Mouse (Mus musculus) thymus, postnatal 10 days (tissue): ENCODE measurements around the gene Cobll1.

Experiments used
- DNase-seq, 2 experiments: peaks; one replicate each; pipeline ENCODE4 v3.0.0; 2021; ENCODE audit warnings: low spot score in 2 of 2

The Cobll1 gene

DNA sequence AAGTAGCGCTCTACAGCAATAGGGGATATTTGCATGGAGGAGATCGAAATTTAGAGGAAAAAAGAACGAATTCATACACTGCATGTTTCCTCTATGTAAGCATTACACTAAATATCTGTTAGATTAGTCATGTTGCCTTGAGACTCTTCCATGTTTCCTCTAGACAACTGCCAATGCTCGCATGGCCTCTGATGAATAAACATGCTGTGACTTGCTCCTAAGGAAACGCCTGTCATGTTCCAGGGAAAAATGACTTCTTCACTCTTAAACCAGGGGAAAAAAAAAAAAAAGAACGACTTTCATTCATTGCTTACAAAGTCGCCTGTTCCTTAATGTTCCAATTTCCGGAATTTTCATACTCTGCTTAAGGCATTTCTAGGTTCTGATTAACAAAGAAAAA, 2.1 kb downstream of the Cobll1 start:
- DNase-seq: no peak

DNA sequence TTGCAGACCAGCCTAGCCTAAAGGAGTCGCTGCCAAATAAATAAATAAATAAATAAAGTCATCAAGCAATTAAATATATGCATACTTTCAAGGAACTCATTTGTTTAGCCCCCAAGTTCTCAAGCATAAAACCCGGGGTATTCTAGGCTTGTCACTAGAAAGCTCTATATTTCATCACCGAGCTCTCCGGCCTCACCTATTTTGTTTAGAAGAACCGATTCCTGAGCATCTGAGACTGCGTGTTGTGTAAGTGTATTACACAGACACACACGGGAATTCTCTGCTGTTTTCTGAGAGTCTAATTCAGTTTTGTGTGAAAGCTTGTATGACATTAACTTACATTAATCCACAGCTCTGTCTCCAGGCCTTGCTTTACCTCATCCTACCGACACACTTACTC, 2.6 kb downstream of the Cobll1 start:
- DNase-seq: no peak

DNA sequence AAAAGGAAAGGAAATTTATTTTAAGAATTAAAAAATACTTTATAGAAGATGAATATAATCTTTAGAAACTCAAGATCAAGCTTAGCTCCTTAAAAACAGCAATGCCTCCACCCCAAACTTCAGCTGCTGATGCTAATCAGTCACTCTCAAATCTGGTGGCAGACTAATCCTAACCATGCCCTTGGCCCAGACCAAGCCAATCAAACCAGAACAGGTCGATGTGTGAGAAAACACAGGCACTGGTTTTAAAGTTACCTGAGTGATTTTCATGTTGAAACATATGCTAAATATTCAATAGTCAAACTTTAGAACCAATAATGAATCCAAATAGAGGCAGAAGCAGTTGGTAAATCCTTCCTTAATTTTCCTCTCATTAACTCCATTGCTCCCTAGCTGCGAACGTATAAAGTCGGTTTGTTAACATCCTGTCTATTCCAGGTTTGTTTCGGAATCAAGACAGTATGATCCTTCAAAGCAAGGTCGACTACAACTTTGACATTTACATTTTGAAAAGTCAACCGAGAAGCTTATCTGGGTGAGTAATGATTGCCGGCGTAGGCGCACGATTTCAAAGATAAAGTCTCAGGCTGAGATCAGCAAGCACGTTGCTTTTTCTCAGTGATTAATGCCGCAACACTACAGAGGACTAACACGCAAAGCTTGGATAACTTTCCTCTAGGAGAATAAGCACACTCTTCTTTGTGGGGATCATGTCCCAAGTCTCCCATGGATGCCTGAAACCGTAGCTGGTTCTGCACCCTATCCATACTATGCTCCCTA, 6.3 kb downstream of the Cobll1 start:
- no peak for DNase-seq

DNA sequence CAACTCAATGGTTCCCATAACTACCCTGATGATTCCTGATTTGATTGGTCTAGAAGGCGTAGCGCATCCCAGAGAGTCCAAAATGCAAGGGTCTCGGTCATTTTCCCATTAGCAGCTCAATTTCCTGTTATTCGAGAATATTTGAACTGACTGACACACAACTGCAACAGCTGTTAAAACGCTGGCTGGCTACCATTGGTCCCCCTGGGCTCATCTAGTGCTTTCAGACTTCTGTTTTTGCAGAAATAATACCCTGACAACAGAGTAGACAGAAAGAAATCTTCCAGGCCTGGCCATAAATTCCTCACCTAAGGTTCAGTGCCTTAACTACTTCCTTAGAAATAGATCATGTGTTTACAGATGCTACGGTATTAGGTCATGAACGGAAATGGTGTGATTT, 10.8 kb downstream of the Cobll1 start:
- DNase-seq: no peak

DNA sequence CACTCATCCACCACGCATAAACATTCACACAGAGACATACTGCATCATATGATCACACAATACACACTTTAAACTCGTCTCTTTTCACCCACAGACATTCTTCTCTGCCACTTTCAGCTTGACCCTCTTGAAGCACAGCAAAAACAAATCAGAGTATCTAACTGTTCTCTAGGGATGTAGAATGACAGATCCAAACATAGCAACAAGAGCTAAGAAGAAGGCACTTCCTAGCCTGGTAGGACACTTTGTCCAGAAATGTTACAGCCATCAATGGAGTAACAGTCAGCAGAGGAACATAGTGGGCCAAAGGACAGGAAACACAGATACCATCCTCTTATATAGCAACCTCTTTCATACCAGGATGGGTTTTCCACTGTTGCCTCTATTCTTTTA, 11.3 kb downstream of the Cobll1 start:
- no peak for DNase-seq

DNA sequence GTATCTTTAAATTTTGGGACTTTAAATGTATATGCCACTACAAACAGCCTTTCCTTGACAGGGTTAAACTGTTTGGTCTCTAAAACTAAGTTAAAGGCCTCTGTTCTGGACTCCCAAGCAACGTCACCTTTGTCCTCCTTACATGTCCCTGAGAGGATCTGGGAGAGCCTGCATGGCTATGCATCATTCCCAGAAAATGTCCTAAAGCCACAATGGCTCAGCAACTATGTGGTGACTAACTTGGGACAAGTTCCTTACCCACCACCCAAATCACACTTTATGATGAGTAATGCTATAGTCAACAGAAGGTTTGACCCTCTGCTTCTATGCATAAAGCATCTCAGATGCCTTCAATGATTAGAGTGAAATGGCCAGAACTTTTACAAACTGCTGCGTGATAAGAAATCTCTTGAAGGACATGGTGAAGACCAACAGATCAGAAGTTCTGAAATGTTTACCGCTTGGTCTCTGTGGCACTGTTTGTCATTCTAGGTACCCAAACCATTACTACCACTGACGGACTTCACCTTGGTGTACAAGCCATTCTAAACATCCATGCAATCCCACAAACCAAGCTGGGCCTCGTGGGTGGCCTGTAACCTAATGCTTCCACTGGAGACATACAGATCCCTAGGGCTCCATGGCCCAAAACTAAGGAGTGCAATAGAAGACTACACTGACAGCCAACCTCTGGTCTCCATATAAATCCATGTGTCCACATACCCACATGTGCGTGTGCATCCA, 11.9 kb downstream of the Cobll1 start:
- no peak for DNase-seq

DNA sequence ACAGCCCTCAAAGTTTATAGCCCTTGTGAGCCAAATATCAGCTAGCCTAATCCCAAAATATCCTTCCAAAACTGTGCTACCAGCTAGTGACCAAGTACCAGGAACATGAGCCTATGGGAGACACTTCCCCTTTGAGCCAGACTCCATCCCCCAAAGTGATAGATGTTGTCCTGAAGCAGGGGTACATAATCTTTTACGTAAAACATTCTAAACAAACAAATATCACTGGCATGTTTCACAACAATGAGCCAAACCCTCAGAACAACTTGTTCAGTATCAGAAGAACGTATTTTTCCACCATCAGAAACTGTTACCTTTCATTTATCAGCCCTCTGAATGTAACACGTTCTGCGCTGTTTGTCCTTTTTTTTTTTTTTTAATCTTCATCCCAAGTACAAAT, 12.7 kb downstream of the Cobll1 start:
- DNase-seq: no peak

DNA sequence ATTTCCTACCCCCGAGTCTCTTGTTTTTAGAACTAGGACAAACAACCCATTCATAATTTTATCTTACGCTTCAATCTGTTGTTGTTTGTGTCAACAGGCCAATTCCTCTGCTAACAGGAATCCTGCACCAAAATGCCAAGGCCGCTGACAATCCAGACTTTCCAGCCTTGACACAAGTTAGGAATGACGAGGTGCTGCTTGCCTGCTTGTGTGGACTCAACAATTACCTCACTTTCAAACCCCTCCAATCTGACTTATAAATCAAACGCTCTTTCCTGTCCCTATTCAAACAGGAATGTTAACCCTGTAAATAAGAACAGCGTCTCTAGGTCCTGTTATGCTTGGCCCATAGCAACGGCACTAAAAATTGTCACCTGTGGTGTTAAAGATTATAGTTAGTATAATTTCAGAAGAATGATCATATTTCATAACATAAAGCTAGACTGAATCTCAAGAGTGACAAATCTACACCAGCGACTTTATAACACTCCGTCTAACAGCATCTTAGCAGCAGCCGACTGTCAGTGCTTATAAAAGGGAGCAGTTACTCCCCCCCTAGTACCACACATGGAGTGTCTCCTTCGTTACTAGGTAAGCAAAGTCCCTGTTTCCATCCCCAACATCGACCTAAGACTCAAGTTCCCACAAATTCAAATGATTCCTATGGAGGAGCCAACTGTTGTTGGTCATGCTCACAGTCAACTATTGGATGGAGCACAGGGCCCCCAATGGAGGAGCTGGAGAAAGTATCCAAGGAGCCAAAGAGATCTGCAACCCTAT, 15.1 kb downstream of the Cobll1 start:
- no peak for DNase-seq

DNA sequence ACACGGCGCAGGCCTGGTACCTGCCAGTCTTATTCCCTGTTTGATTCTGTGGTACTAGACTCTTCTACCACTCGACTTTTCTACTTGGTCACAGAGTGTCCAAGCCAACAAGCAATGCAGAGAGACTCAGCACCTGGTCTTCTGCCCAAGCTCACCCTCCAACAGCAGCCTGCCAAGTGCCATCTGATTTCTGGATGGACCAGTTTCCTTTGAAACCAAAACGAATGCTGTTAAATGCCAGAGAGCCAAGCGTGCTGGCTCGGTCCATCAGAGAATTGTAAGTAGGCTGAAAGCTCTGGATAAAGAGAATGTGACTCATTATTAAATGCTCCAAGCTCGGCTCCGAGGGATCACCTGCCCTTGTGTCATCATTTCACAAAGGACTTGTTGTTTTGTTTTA, 16.2 kb downstream of the Cobll1 start:
- DNase-seq: no peak

DNA sequence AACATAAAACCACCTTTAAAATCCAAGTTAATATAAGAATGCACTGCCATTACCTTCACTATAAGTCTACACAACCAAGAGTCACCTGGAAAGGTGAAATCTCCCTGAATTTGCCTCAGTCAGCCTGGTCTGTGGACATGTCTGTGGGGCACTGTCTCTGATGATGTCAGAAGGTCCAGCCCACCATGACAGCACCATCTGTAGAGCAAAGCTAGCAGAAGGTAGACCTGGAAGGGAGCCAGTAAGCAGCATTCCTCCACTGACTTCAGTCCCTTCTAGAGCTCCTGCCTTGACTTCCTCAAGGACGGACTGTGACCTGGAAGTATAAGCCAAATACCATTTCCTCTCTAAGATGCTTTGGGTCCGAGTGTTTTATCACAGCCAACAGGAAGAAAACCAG, 17.6 kb downstream of the Cobll1 start:
- DNase-seq: no peak

DNA sequence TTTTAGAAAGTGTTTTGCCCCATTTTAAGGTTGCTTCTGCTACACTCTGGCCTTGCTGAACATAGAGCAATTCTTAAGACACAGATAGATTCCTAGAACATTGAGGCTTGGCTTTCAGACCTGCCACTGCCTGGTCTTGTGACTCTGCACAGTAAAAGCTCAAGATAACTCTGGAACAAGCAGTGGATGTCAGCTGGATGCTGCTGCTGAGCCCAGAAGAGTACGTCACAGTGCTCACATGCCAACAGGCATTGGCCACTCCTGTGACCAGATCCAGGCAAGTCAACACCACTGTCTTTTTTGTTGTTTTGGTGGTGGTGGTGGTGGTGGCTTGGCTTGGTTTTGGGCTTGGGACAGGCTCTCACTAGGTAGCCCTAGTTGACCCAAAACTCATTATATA, 18.6 kb downstream of the Cobll1 start:
- no peak for DNase-seq

DNA sequence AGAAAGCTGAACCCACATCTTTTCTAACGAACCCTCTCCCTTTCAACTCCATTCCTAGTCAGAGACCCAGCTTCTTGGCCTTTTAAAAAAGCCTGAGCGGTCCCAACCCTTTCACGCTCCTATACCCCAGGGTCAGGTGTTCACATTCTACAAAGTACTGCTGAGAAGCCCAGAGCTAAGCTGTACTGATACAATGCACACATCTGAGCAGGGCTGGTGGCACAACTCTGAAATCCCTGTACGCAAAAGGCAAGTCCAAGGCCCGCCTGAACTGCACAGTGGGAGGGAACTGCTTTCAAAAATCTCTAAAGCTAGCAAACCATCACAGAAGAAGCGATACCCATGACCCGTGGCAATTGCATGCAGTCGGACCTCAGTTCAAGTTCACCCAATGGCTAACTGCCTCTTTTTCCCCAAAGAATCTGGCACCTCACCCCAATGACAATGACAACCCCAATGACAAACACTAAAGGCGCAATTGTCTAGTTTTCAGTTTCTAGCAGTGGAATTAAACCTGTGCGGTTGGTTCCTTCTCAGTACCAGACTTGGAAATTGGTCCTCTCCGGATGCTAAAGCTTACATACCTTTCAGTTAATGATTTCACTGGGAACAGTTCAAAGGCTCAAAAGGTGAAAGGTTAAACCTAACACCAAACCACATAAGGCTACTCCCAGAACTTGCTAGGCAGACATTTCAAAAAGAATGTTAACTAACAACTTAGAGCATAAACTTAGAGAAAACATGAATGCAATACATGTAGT, 19.6 kb downstream of the Cobll1 start:
- no peak for DNase-seq

DNA sequence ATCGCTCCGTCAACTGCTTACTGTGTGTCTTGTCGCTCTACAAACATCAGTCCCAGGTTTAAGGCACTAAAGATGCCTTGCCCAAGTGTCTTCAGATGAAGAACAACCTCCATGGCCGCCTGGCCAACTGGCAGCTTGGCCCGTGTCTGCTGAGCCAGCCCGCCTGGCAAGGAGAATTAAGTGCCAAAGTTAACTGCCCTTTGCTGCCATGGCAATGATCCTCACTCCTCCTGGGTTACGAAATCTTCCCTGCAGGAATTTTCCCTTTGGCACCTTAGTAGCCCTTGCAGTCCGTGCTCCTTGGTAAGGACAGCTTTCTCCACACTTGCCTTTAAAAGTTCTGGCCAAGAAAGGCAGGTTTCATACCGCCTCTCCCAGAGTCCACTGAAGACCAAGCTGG, 20.9 kb downstream of the Cobll1 start:
- DNase-seq: no peak

DNA sequence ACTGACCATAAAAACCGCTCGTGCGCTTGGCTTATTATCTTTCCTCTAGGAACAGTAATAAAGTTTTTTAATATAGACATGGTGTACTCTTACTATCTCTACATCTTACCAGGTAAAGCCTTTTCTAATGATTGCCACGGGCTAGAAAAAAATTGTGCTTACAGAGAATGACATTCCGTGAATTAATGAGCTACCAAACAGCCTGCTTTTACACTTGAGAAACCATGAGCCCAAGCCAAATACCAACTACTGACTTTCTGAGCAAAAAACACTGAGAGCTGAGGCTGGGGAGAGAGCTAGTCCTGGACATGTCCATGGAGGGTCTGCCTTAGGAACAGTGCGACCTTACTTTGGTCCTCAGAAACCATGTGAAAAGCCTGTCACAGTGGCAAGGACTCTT, 21.5 kb downstream of the Cobll1 start:
- DNase-seq: no peak

DNA sequence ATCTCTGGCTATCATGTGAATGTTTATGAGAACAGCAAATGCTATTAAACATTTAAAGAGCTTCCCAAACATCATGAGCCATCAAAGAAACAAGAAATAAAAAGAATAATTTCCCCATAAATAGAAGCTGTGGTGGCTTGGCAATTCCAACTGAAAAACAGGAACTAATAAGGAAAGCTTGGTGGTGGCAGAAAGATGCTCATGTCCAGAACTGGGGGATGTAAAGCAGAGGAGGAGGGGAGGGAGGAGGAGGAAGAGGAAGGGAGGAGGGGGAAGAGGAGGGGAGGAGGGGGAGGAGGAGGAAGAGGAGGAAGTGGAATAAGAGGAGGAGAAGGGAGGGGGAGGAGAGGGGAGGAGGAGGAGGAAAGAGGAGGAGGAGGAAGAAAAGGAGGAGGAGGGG, 23.0 kb downstream of the Cobll1 start:
- no peak for DNase-seq

DNA sequence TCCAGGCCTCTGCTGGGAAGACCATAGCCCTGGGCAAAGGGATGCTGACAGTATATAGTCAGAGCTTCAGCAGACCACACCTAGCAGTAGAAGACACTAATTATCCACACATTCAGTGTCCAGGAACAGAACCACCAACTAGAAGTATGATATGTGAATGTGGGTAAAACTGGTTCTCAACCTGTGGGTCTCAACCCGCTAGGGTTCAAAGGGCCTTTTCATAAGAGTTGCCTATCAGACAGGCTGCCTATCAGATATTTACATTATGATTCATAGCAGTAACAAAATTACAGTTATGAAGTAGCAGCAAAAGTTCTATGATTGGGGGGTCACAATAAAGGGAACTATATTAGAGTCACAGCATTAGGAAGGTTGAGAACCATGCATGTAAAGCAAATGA, 24.6 kb downstream of the Cobll1 start:
- no peak for DNase-seq

DNA sequence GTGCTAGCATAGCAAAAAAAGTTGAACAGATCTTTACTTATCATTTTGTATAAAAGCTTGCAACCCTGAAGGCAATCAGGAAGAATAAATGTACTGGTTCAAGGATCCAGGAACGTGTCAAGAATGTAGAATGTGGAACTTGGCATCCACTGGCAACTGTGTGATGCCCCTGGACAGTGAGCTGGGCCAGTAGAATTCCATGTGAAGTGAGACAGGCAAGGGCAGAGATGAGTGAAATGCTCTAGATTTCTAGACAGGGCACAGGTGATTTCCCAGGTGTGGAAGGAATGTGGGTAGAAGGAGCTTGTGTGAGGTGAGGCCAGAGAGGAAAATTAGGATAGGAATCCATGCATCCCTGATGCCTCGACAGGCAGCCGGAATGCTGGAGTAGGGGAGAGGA, 25.5 kb downstream of the Cobll1 start:
- no peak for DNase-seq

DNA sequence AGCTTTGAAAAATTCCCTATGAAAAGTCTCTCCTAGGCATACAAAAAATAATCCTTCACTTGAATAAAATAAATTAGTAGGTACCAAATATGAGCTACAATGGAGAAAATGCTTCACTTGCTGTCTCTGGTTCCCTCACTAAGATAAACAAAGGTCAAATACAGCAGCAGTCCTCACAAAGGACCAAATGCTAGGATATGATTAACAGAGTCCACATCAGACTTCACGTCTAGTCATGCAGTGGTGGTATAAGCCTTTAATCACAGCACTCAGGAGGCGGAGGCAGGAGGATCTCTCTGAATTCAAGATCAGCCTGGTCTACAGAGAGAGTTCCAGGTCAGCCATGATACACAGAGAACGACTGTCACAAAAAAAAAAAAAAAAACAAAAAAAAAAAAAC, 27.6 kb downstream of the Cobll1 start:
- no peak for DNase-seq

DNA sequence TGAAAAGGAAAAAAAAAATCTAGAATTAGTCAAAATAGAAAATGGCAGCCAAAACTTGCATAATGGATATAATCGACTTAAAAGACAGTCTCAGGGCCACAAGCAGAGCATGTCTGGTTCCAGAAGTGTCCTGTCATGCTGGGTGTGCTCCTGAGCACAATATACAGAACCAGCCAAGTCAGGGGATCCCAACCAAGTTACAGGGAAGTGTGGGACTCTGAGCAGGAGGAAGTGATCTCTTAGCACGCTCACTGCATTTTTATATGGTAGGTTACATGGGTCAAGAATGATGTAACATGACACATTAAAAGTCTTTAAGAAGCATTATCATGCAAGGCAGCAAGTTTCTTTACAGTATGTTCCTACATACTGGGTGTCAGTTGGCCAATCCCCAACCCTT, 31.5 kb downstream of the Cobll1 start:
- no peak for DNase-seq

DNA sequence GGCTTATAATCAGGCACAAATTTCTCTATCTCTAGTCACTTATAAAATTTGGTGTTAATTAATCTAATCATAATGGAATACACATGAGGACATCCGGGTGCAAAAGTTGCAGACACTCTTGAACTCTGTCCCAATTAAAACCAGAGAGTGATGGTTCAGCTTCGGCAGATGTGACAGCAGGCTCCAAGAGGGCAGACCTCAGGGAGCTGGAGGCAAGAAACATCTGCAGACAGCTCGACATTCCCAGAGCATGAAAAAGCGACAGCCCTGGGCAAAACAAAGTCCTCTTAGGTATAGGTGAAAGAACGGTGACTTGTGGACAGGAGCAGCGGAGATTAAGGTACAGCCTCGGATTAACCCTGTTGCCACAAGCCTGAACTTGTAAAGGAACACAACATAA, 35.5 kb downstream of the Cobll1 start:
- no peak for DNase-seq

DNA sequence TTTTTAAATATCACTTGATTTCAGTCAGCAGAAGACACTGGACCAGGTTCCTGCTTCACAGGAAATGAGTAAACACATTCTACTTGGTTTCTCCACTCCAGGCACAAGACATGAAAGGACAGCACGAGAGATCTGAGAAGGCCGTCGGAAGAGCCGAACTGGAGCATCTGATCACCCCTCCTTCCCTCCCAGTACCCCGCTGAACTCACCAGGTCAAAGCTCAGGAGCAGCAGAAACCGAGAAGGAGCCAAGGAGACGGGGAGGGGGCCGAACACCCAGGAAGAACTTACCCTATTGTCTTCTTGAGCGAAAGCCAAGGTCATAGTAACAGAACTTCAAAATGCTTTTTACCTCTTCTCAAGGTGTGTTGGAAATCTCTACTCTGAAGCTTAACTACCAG, 39.5 kb downstream of the Cobll1 start:
- no peak for DNase-seq

DNA sequence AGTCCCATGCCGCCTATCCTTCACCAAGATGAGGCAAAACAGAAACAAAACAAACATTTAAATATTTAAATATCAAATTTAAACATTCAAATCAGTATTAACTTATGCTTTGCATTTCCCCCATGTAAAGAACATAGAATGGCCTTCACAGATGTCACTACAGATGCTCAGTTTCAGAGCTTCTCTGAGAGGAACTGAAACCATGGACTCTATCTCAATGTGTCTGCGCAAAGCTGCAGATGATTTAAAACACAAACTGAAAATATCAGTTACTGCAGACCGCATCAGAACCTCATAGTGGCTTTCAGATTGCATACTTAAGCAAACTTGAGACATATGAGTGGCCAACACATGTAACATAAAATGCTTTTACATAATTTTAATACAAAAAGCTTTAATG, 40.6 kb downstream of the Cobll1 start:
- no peak for DNase-seq
